Mouse (Mus musculus) layer of hippocampus, adult 2 months (tissue): ENCODE measurements around the gene Tspan6. TPM values are rescaled to one million over a fixed set of nuclear protein-coding genes. Genes with fewer than 3 reads are reported as not detected.

Experiments
- DNase-seq, 2 experiments: peaks; one replicate each; pipeline ENCODE4 v3.0.0; 2022; ENCODE audit warnings: low spot score in 2 of 2
- H3K27ac ChIP-seq: fragments of 200-600 bp; 2 replicates; pipeline ENCODE4 v1.8.1; 2022
- H3K4me3 ChIP-seq: fragments of 200-600 bp; 2 replicates; pipeline ENCODE4 v1.8.1; 2022; ENCODE audit warnings: mild to moderate bottlenecking
- CTCF ChIP-seq: fragments of 200-600 bp; conservative IDR thresholded peaks from 2 replicates; pipeline ENCODE4 v1.8.1; 2022; ENCODE audit warnings: antibody characterized with exemption, mild to moderate bottlenecking, moderate library complexity
- long read RNA-seq, 2 experiments: library from polyadenylated mRNA; stranded (forward); transcript quantifications; one replicate each; pipeline ENCODE4 v2.0.0; 2021; ENCODE audit warnings: borderline mapping rate in 2 of 2
- total RNA-seq, 2 experiments: library from RNA; stranded (reverse); gene quantifications; 2 replicates each; pipeline ENCODE4 v1.2.3; 2021

Gene Tspan6
- total RNA-seq, result 10 to 100 TPM; 14.3 to 17.6 TPM
- long read RNA-seq, experiment 1, transcript Tspan6-201 (8 exons, 1,765 nt), result major isoform, 10 of 13 reads
- long read RNA-seq, experiment 1, partial matches to known transcripts, result 1 of 13 reads
- long read RNA-seq, experiment 1, other reads (novel, unspliced or antisense), result 2 of 13 reads
- long read RNA-seq, experiment 2, transcript Tspan6-201 (8 exons, 1,765 nt), result major isoform, 18 of 20 reads
- long read RNA-seq, experiment 2, partial matches to known transcripts, result 0 of 20 reads
- long read RNA-seq, experiment 2, other reads (novel, unspliced or antisense), result 2 of 20 reads

DNA sequence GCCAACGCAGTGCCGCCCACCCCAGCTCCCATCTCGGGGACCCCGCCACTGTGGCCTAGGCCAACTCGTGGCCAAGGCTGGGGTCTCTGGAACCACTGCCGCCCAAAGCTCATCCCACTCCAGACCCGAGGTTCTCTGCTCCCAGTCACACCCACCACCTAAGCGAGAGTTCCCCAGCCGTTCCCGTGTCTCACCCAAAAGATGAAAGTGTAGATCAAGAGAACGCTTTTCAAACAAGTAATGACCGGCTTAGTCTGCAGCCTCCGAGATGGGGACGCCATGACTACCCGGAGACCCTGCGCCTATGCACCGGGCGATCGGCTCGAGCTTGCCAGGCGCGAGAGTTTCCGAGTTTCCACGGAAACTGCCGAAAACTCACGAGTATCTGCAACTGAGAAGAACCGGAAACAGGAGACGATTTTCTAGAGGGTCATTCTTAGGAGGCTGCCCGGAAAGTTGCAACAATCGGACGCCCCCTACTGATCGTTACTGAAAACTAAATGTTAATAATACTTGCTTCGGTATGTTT lies at the start of gene Tspan6:
Tspan6 (minus strand) TSS at position 416 of the 529 bp plus-strand sequence.
- Histone ChIP-seq H3K4me3 (peak within 1 kb of the TSS; percentile 66), H3K27ac (peak within 1 kb of the TSS; percentile 46; the same call in 1 of the 2 replicates)
- peak; percentile 75 for TF ChIP-seq CTCF
- DNase-seq, result peak; percentile 77 to 81

DNA sequence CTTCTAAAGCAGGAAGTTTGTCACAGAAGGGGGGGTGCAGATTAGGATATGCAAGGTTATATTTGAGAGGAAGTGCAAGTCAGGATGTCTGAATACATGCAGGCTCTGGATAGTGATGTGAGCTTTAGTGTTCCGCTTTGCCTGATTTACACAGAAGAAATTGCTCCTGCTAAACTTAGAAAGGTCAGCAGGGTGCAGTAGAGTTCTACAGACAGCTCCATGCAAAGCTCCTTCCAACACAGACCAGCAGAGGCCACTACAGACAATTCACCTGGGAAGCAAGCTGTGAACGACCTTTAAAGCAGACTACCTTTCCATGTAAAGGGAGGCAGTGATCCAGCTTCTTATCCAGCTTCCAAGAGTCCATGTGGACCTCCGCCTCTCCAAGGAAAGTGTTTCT lies 49.2 kb upstream of the Tspan6 start:
- no peak overlapping the region for H3K4me3 ChIP-seq
- peak; percentile 30 to 41 for DNase-seq
- peak; percentile 88 for TF ChIP-seq CTCF
- H3K27ac ChIP-seq, result no peak overlapping the region

DNA sequence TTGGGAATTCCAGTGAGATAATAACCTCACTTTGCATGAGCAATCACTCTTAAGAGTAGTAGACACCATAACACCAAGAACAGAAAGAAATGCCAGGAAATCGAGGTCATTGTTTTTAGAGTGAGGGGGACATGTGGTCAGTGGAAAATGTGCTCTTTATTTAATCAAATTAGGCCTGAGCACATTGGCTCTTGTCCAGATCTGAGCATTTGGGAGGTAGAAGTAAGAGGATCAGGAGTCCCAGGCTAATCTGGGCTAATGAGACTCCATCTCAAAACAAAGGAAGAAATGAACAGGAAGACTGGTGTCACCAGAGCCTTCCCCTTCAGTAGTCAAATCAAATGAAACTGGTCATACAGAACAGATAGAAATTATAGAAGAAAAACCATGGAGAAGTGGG lies 41.3 kb upstream of the Tspan6 start:
- TF ChIP-seq CTCF, result no peak
- Histone ChIP-seq H3K4me3 (no peak overlapping the region), H3K27ac (no peak overlapping the region)
- no peak for DNase-seq

DNA sequence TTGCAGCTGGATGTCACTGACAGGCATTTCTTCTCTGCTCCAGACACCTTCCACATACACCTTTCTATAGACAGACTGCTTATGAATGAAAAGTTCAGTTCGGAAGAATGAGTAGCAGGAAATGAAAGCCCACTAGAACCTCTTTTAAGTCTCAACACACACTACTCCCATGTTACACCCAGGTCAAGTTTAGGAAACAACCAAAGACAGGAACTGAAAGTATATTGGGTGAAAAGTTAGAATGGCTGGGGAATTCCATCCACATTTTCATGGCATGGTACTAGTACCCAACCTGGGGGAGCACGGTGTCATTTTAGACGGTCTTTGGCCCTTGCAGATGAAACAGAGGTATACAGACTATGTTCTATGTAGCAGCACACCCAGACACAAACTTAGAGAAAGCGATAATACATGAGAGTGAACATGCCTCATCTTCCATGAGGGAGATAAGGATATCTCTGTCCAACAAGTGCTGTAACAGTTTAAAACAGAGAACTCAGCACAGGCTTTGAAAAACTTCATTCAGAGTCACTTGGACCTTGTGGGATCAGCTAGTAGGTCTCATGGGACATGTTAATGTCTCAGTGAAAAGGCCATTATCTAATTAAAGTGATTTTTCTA lies 38.5 kb upstream of the Tspan6 start:
- TF ChIP-seq CTCF, result no peak
- no peak for DNase-seq
- no peak overlapping the region for H3K27ac ChIP-seq
- no peak overlapping the region for H3K4me3 ChIP-seq

DNA sequence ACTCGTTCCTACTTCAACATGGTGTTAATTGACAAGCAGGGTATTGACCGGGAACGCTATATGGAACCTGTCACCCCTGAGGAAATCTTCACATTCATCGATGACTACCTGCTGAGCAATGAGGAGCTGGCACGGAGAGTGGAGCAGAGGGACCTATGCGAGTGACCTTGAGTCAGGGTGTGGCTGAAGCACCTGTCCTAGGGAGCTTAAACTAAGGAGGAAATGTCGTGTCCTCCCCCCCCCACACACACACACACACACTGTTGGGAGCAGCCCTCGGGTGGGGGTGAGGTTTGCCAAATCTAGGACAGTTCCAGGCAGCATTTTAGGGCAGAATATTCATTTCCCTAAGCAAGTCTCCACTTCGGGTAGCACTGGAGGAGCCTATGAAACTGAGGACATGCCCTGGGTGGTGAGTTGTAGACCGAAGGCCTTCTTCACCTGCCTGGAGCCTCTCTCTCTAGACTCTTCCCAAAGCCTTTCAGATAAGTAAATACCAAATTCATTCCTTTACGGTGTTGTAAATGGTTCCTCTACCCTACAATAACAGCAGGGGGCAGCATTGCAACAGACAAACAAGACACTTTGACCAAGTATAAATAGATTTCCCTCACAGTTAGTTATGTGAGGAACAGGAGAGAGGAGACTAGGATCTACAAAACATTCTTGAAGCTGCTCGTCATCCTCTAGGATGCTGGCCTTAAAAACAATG lies 33.2 kb upstream of the Tspan6 start:
- Histone ChIP-seq H3K4me3 (no peak overlapping the region), H3K27ac (no peak overlapping the region)
- peak; percentile 77 for TF ChIP-seq CTCF
- DNase-seq, result peak; percentile 26 to 66

DNA sequence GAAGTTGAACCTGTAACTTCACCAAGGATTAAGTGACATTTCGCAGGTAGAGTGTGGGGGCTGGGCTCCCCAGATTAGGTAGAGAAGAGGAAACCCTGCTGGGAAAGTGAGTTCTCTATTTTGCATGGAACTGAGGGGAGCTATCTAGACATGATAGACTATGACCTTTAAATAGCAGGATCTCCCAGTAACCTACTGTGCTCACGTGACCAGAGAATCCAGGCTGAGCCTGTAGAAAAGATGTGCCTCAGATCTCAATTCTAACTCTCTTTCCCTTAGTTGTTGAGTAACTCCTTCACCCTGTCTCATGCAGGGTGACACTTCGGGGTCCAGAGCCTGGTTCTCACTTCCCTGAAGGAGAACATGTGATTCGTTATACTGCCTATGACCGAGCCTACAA lies 28.5 kb upstream of the Tspan6 start:
- no peak for TF ChIP-seq CTCF
- no peak overlapping the region for H3K27ac ChIP-seq
- no peak overlapping the region for H3K4me3 ChIP-seq
- DNase-seq, result no peak

DNA sequence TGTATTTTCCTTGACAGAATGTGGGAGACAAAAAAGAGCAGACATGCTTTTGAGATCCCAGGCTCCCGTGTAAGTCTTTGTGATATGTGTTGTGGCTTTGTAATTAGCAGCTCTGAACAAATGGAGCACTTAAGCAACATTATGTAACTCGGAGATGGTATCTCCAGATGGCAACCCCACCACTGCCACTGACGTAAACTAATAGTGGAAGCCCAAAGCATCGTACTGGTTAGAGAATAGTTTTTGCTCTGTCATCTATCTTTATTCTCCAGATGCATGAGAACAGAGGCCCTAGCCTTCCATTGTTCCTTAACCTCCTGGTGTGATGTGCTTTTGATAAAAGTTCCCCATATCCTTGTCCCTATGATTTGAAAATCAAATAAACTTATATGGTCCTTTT lies 23.0 kb upstream of the Tspan6 start:
- Histone ChIP-seq H3K27ac (no peak overlapping the region), H3K4me3 (no peak overlapping the region)
- no peak for DNase-seq
- TF ChIP-seq CTCF, result no peak

DNA sequence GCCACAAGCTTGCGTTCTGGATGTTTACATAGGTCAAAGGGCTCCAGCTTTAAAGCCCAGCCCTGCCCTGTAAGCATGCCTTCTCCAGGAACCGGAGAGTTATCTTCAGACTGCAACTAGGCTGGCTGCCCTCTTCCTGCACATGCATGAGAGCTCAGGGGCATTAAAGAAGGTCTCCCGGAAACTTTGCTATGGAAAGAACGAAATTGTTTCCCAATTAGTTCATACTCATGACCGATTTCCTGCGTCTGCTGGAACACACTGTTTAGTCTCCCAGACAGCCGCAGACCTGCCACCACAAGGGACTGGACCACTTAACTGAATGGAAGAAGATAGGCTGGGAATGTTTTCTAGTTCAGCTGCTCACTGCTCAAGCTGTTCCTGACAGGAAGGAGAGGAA lies 16.0 kb upstream of the Tspan6 start:
- Histone ChIP-seq H3K4me3 (no peak overlapping the region), H3K27ac (no peak overlapping the region)
- DNase-seq, result no peak
- TF ChIP-seq CTCF, result no peak

DNA sequence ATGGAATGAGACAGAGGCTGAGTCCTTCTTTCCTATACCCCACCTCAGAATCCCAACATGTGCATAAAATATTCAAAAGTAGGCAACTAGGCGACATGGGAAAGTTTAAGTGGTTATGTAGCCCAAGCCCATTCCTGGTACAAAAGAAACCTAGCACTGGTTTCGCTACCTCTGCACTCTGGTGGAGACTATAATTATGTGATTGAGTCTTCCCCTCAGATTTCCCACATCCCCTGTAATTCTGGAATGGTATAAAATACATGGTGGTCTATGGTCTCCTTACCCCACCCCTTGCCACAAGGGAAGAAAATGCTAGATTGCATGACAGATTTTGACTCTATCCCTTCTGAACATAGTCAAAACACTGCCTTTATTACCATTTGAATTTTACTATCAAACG lies 14.8 kb upstream of the Tspan6 start:
- no peak for TF ChIP-seq CTCF
- Histone ChIP-seq H3K4me3 (no peak overlapping the region), H3K27ac (no peak overlapping the region)
- no peak for DNase-seq

DNA sequence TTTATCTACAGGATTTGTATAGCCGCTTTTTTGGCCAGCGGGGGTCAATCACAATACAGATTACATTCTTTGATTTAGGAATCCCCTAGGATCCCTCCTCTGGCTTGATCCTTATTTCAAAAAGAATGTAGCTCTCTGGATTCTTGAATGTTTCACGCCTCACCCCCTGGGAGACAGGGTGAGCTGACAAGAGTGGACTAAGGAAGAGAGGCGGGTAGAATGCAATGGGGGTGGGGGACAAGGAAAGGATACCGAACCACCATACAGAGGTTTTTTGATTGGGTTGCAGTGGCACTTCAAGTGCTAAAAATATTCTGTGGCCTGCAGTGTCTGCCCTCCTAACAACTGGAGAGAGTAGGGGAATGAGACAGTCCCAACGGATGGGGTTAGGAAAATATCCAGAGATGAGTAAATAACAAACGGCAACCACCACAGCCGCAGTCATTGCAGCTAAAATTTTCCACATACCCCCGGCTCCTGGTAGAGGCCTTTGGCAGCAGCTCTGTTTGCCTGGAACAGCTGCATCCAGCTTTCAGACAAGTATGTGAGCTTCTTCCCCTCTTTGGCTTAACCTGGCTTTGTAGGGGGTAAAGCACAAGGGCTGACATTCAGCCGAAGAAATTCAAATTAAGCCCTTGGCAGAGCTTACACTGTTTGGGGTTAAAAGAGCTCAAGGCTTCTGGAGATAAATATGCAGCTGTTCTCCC lies 13.3 kb upstream of the Tspan6 start:
- TF ChIP-seq CTCF, result no peak
- Histone ChIP-seq H3K27ac (no peak overlapping the region), H3K4me3 (no peak overlapping the region)
- DNase-seq, result no peak

DNA sequence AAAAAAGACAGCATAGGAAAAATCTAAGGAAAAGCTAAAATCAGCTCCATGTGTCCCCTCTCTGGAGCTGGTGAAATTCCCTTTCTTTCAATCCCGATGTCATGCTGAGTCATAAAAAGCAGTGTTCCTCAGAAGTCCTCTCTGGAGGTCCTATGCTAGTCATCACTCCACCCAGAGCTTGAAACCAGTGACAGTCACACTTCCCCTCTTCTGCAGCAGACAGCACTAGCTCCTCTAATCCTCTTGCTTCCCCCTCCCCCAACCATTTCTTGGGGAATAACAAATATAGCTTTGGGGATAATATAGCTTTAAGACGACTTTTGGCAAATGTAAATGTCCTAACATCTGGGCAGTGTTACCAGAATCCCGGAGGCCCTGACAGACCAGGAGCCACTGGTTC lies 10.0 kb upstream of the Tspan6 start, which contains the start of gene Srpx2:
Srpx2 (plus strand) TSS at position 166 of the 400 bp plus-strand sequence.
- no peak for TF ChIP-seq CTCF
- DNase-seq, result no peak
- no peak within 1 kb of the TSS for H3K27ac ChIP-seq
- no peak within 1 kb of the TSS for H3K4me3 ChIP-seq

DNA sequence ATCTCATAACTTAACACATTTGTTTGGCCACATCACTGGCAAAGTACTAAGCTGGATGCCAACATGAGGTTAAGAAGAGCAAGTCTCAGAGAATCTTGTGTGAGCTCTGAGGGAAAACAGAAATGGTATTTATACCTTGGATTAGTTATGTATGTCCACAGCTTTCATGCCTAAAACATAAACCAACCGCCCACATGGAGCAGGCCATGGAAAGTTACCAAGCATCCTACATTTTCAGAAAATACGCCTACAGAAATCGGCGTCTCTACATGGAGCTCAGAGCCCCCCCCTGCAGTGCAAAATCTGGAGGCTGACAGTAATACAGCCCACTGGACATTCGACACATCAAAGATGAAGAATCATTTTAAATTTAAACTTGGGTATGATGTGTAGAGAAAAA lies 10.1 kb downstream of the Tspan6 start:
- Histone ChIP-seq H3K4me3 (no peak overlapping the region), H3K27ac (no peak overlapping the region)
- DNase-seq, result no peak
- TF ChIP-seq CTCF, result no peak

DNA sequence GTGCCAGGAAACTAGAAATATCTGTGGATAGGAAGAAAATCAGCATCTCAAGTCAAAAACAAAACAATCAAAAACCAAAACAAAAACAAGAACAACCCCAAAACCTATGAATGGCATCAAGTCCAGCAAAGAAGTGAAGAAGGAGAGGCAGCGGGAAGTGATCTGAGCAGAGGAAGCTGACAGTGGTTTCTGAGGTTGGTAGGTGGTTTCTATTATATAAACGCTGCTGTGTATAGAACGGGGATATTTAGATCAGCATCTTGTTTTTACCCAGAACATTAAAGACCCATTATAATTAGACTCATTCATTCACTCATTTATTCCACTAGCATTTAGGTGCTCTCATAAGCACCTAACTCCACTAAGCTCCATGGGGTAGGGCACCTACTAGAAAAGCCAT lies 10.9 kb downstream of the Tspan6 start:
- TF ChIP-seq CTCF, result no peak
- Histone ChIP-seq H3K27ac (no peak overlapping the region), H3K4me3 (no peak overlapping the region)
- no peak for DNase-seq
